ENCODE assay signal across 8 mouse cellular contexts in the genomic region with DNA sequence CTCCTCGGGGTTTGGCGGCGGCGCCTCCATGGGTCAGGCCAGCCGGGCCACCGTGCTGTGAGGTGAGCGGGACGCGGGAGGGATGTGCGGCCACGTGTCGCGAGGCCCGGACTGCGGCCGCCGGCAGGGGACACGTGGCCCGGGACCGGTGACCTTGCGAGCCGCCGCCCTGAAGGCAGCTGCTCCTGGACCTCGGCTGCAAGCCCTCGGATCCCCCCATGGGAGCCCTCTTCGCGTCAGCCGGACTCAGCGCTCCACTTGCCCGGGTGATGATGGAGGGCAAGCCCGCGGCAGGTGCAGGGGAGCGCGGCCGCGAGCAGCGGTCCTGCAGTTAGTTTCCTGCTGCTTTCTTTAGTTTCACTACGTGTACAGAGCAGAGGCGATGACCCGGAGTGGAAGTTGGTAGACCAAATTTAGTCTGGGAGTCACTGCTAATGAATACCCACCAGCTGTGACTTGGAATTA. TPM values are rescaled to one million over a fixed set of nuclear protein-coding genes. Genes with fewer than 3 reads are reported as not detected.
DNase-seq lines count a peak whose midpoint lies in the region; ATAC-seq lines count a peak whose summit lies in the region.

No protein-coding gene starts in this region.

- peaks cover 70% of the 10 kb centered on the region for H3K4me1 ChIP-seq in liver, embryonic 13.5 days (replicated peaks)

- H3K36me3 ChIP-seq in liver, embryonic 13.5 days, result peaks cover 41% of the 10 kb centered on the region

- peak overlapping the region; percentile 100 for H3K9ac ChIP-seq in liver, embryonic 13.5 days

- DNase-seq in cerebellum, adult 9-10 months, result peak; percentile 66
- DNase-seq in cerebellum, postnatal 14 days, result no peak
- peak; percentile 50 for DNase-seq in thymus, postnatal 0 days (ENCODE audit: low spot score)
- no peak for DNase-seq in thymus, postnatal 36 days
- DNase-seq in gastrocnemius, postnatal 10 days, result peak; percentile 69
- no peak for DNase-seq in liver, embryonic 13.5 days
- DNase-seq in retina, postnatal 7 days (ENCODE audit: low read depth, low spot score), result peak; percentile 28
- no peak for DNase-seq in layer of hippocampus, adult 9-10 months (ENCODE audit: low spot score)

- H3K9me3 ChIP-seq in liver, embryonic 13.5 days (replicated peaks), result no peaks in the 10 kb centered on the region

- H3K27ac ChIP-seq in liver, embryonic 13.5 days, result peak overlapping the region; percentile 95

- H3K27me3 ChIP-seq in liver, embryonic 13.5 days, result no peaks in the 10 kb centered on the region

- under 1% methylated on average over 40 of the region's 40 CpGs for WGBS in liver, embryonic 13.5 days (ENCODE audit: insufficient replicate concordance)

- peak; percentile 37 for ATAC-seq in liver, embryonic 13.5 days (ENCODE audit: low read depth)

- H3K4me3 ChIP-seq in liver, embryonic 13.5 days (replicated peaks), result peak overlapping the region; percentile 100

- H3K4me2 ChIP-seq in liver, embryonic 13.5 days, result peak overlapping the region; percentile 74

RNA-seq across cellular contexts. Expression of gene Odc1, which starts 0.5 kb away (rescaled TPM):
- polyA plus RNA-seq in thymus, postnatal 0 days (2015; fragmentation: Nextera tagmentation; extraction: Ambion mirVana), result 101 and 116 TPM in 2 replicates
- 10 to 100 TPM; 91.5 to 93.1 TPM for total RNA-seq in gastrocnemius, postnatal 10 days (2021)
- 465 and 535 TPM in 2 replicates for polyA plus RNA-seq in liver, embryonic 13.5 days (2015; fragmentation: Nextera tagmentation; extraction: Ambion mirVana)

Comparison
In these comparisons a context has a peak if more than half of its experiments do, and no peak if none do; other contexts are left out.
1. DNase-seq: peak in cerebellum, adult 9-10 months (single experiment), thymus, postnatal 0 days (single experiment), gastrocnemius, postnatal 10 days (single experiment) and retina, postnatal 7 days (single experiment); none in cerebellum, postnatal 14 days (0 of 2), thymus, postnatal 36 days (0 of 2), liver, embryonic 13.5 days (single experiment) and layer of hippocampus, adult 9-10 months (single experiment).